Mouse (Mus musculus) layer of hippocampus, adult 18-20 months (tissue): ENCODE results near the gene Eif5a. TPM values are rescaled to one million over a fixed set of nuclear protein-coding genes. Genes with fewer than 3 reads are reported as not detected.
"Not testable (repeated sequence)": the region's sequence is repeated elsewhere in the genome, so short reads cannot be mapped to it uniquely, and the experiment has no call there.

Experiments used
- DNase-seq, 2 experiments: peaks; one replicate each; pipeline ENCODE4 v3.0.0; 2022; ENCODE audit warnings: low spot score in 2 of 2
- total RNA-seq, 2 experiments: library from RNA; stranded (reverse); gene quantifications; 2 replicates each; pipeline ENCODE4 v1.2.3; 2021

The Eif5a gene
- total RNA-seq, 2 experiments from 2014 or later: 438 to 463 TPM

DNA sequence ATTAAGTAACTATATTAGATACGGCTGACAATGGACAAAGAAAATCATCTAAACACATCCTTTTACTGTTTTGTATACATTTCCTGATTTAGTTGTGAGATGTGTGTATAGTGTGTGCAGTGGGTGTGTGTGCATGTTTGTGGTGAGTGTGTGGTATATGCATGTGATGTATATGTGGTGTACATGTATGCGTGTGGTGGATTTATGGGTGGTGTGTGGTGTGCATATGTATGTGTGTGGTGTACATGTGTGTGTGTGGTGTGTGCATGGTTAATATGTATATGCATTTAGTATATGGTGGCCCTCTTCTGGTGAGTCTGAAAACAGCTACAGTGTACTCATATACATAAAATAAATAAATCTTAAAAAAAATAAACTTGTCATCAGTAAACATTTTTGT lies 5.7 kb upstream of the Eif5a start:
- DNase-seq: no peak

DNA sequence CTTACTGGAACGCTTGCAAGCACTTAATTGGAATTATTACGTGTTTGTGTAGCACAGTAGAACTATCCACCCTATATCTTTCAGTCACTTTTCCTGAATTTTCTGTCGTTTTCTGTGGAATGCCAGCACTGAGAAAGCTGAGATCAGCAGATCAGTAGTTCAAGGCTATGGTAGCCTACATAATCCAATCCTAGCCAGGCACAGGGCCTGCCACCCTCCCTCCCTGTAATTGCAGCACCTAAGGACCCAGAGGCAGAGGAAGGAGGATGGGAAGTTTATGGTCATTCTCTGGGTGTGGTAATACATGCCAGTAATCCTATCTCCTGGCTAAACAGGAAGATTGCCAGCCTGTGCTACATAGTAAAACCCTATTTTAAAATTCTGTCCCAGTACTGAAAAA lies 1.0 kb upstream of the Eif5a start:
- no peak for DNase-seq

DNA sequence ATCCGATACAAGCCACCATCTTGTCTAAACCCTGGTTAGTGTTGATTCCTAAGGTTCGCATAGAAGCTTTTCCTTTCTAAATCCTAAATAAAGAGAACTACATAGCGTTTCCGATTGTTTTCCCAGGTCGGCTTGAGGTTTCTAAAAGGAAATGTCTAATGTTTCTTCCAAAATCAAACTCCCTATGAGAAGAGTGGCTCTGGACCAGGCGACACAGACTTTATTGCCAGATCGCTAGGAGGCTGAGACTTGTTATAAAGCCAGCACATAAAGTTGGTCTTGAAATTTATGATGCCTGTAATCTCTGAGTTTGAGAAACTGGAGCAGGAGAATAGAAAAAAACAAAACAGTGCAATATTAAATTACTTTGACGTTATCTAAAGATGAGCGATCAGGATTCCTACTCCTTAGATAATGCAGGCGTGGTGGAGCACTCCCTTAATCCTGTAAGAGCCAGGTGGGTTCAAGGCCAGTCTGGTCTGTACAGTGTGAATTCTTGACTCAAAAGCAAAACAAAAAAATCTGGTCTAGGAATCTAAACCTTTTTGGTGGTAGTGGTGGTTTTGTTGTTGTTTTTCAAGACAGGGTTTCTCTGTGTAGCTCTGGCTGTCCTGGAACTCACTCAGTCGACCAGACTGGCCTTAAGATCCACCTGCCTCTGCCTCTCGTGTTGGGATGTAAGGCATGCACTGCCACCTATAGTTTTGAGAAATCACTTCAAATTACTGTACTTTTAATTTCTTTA lies 426 bp upstream of the Eif5a start:
- DNase-seq: no peak

DNA sequence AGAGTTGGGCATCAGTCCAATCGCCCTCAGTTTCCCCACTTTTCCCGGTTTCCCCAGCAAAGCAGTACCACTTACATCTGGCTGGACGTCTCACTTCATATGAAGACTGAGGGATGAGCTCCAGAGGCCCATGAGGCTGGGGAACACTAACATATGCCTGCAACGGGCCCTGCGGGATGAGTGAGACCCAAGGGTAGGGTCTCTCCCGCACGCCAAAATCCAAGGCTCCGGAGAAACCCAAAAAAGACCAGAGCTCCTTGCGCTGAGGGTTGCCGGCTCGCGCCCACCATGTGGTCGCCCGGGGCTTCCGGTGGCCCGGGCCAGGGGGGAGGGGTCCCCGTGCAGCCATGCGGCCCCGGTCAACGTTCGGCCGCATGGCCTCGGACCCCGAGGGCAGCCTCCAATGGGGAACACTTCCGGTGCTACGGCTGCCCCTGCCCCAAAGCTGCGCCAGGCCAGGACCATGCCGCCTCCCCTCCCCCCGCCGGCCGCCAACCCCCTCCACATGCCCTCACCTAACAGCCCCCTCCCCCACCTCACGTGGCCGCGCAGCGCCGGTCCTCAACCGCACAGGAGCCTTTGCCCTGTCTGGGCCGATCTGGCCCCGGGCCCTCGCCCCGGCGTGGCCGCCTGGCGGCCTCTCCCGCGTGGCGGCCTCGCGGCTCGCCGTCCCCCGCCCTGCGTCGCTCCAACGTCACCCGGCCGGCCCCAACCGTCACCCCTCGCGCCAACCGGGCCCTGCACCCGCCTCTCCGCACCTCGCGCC lies 1.3 kb downstream of the Eif5a start:
- peak in 1 of 2 experiments; percentile 25 for DNase-seq

DNA sequence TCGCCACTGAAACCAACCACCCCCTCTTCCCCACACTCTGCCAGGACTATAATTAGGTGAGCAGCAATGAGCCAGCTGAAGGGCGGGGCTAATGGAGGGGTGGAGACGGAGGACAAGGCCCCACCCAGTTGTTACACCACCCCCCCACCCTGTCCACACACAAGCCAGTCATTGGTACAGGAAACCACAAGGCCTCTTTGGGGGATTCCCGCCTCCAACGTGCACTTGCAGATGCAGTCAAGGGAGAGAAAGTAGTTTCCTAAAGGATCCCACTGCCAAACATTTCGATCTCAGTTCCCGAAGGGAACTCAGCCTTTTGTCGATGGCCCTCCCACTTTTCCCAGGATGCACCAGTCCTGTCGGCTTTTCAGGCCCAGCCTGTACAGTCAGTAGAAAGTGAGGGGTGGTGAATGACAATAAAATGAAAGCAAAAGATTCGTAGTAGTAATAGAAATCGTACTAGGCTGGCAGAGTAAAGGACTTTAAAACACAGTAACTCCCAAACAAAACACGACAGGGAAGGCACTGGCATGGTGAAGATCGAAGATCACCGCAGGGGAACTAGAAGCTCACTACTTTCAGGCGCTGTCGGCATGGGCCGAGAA lies 2.0 kb downstream of the Eif5a start:
- DNase-seq: peak in 1 of 2 experiments; percentile 60

DNA sequence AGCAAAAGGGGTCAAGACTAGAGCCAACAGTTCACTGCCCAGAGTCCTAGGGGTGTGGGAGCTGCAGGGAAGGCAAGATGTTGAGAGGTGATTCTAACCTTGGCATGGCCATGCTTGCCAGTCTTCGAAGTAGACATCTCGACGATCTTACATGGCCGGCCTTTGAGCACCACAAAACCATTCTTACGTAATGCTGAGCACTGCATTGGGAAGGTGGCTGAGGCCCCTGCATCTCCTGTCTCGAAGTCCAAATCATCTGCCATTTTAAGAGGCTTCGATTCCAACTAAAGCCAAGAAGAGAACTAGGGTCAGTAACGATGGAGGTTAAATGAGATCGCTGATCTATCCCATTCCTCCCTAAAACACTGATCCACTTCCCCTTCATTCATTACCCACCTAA lies 2.7 kb downstream of the Eif5a start:
- DNase-seq: no peak

DNA sequence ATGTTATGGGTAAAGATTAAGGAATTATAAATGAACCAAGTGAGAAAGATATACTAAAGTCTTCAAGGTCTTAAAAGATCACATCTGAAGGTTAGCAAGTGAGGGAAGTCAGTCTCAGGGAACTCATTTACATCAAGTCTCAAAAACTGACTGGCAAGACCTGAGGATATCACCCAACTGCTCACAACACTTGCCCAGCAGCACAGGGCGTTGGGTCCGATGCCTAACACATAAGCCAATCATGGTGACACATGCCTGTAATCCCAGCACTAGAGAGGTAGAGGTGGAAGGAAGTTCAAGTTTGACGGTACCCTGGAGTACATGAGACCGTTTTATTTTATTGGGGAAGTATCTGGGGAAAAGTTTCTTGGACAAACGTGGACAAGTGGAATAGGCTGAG lies 3.6 kb downstream of the Eif5a start:
- DNase-seq: no peak

DNA sequence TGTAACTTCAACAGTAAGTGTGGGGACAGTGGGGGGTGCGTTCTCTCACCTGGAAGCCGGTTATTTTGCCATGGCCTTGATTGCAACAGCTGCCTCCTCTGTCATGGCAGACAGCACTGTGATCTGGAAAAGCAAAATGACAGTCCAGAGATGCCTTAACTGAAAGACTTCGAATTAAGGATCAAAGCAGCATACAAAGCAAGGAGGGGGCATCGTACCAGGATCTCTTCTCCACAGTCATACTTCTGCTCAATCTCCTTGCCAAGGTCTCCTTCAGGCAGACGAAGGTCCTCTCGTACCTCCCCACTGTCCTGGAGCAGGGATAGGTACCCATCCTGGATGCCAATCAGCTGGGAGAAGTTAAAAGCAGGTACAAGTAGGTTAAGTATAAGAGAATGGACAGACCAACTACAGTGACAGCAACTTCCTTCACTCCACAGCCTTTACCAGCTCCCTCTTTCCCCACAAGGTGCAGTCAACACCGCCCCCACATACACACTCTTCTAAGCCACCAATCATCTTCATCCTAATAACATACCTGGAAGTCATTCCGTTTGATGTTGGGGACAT lies 4.3 kb downstream of the Eif5a start:
- DNase-seq: no peak

DNA sequence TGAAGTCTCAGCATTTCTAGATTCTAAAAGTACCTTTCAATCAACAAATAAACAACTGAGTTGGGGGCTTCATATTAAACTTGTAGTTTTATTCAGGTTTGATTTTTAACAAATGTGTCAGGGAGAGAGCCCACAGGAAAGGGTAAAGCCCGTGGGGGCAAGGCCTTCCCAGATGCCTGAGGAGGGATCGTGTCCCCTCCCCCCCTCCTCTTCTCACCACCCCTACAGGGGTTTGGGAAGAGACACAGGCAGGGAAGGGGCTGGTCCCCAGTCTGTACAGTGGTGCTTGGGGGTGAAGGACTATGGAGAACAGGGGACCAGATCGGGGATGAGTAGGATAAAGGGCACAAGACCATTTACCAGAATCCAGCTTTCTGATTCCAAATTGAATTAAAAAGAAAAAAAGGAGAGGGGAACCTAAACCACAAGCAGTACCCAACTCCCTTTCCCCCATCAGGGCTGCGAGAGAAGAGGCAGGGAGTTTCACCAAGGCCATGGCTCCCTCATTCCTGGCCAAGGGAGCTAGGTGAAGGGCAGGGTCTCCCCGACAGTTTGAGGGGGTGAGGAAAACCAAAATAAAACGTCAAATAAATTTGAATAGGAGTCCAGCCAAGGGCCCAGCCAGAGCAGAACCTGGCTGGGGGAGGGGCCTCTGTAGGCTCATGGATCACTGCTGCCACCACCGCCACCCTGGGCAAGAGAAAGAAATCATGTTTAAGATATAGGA lies 4.9 kb downstream of the Eif5a start:
- DNase-seq: not testable (repeated sequence)

DNA sequence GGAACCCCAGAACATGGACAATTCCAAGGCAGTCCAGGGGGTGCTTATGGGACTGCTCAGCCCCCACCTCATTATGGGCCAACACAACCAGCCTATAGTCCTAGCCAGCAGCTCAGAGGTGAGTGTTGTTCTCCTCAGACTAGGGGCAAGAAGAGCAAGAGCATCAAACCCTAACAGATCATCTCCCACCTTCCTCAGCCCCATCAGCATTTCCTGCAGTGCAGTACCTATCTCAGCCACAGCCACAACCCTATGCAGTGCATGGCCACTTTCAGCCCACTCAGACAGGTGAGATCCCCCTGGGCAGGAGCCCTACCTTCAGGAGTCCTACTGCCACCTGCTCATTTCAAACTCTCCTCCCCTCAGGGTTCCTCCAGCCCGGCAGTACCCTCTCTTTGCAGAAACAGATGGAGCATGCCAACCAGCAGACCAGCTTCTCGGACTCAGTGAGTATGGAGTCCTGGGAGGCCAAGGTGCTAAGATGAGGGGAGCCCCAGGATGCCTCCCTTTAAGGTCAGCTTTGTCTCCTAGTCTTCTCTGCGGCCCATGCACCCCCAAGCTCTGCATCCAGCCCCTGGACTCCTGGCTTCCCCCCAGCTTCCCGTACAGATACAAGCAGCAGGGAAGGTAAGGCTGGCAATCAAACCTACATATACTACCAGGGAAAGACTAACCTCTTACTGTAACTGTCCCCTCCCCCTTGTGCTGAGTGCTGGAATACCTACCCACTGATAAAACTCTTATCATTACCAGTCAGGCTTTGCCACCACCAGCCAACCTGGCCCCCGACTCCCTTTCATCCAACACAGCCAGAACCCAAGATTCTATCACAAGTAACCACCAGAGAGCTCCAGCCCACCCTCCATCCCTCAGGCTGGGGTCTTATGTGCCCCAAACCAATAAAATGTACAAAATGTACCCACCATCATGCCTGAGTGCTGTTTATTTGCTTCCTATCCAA lies 5.8 kb downstream of the Eif5a start:
- DNase-seq: no peak

DNA sequence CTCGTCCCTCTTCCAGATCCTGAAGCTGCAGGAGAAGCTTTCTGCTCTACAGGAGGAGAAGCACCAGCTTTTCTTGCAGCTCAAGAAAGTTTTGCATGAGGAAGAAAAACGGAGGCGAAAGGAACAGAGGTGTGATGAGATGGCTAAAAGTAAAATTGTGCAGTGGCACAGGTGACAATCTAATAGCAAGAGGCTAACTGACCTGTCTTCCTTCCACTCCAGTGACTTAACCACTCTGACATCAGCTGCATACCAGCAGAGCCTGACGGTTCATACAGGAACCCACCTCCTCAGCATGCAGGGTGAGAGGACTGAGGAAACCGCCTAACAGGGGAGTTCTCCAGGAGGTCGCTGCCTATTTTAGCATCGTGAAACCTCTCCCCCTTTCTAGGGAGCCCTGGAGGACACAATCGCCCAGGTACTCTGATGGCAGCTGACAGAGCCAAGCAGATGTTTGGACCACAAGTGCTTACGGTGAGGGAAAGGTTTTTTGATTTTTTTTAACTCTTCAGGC lies 6.8 kb downstream of the Eif5a start:
- DNase-seq: no peak

DNA sequence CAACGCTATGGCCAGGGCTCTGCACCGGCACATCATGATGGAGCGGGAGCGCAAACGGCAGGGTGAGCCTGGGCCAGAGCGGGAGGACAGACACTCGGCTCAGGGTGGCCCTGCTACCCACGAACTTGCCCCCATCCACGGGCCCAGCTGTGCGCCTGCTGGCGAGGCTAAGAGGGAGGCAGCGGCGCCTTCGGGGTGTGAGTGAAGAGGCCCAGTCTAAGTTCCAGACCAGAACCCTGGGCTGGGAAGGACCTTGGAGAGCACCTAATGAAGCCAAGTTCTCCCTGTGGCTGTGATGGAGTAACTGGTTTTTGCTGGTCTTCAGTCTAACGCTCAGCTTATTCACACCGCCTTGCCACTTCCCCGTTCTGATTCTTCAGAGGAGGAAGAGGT lies 7.4 kb downstream of the Eif5a start:
- no peak for DNase-seq

DNA sequence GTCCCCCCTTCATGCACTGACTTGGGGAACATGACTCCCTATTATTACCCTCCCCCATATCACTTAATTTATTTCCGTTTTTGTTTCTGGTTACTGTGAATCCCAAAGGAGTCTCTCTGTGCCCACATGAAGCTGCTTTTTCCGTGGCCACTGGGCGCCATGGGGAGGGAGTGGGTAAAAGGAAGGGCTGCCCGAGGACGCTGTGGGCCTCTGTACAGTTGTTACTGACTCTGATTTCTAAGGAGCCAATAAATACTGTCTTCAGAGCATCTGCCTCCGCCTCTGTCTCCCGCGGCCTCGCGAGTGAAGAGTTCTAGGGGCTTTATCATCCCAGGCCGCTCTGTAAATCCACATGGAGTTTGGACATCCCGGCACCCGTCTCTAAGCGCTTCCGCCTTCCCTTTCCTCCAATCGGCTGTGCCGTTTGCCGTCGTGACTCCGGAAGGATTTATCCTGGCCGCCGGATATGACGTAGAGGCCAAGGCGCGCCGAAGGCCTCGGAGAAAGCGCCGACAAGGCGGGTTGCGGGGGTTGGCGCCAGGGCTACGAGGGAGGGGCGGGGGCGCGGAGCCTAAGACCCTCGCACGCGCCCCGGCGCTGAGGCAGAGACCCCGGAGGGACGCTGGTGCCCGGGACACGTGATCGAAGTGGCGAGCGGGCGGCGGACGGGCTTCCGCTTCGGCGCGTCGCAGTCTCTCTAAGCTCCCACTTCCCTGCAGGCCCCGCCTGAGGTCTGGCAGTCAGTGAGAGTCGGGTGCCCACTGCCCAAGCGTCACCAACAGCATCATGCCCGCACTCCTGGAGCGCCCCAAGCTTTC lies 8.0 kb downstream of the Eif5a start, which contains the start of gene Gps2:
Gene Gps2, plus strand, starts transcription at position 335 of the 818 bp plus-strand sequence.
- DNase-seq: peak; percentile 92 to 96

DNA sequence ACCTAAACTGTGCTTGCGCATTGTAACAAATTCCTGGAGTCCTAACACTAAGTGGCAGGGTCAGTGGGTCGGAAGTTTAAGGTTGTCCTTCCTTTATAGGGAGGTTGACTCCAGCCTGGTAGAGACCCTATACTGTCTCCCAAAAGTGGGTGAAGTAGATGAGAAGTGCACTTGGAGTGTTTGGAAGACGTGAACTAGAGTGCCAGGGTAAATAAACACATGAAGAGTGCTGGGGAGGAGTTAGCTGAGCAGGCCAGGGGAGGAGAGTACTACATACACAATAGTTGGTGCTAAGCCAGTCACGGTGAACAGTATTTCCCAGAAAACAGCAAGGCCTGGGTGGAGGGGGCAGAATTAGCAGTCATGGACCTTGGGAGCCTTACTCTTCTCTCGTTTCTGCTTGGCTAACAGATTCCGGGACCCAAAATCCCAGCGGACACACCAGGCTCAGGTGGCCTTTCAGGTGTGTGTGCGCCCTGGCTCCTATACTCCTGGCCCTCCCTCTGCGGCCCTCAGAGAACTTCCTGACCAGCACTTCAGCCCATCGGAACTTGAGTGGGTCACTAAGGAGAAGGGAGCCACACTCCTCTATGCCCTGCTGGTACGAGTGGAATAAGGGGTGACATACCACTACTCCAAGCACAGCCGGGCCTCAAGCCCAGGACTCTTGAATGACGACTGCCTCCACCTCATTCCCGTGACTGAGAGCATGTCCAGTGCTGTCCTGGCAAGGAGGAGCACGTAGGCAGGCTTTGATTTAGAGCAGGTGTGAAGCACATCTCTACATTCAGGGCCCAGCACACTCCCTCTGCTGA lies 8.8 kb downstream of the Eif5a start:
- no peak for DNase-seq

DNA sequence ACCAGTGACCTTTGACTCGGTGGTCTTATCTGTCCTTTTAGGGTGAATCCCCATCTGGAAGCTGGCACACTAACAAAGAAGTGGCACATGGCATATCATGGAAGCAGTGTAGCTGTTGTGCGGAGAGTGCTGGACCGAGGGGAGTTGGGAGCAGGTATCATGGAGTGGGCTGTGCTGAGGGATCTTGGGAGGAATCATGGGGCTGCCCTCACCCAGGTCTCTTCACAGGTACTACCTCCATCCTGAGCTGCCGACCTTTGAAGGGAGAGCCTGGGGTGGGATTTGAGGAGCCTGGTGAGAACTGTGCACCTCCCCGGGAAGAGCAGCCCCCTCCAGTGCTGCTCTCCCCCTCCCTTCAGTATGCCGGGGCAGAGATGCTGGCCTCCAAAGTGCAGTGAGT lies 10.1 kb downstream of the Eif5a start:
- no peak for DNase-seq

DNA sequence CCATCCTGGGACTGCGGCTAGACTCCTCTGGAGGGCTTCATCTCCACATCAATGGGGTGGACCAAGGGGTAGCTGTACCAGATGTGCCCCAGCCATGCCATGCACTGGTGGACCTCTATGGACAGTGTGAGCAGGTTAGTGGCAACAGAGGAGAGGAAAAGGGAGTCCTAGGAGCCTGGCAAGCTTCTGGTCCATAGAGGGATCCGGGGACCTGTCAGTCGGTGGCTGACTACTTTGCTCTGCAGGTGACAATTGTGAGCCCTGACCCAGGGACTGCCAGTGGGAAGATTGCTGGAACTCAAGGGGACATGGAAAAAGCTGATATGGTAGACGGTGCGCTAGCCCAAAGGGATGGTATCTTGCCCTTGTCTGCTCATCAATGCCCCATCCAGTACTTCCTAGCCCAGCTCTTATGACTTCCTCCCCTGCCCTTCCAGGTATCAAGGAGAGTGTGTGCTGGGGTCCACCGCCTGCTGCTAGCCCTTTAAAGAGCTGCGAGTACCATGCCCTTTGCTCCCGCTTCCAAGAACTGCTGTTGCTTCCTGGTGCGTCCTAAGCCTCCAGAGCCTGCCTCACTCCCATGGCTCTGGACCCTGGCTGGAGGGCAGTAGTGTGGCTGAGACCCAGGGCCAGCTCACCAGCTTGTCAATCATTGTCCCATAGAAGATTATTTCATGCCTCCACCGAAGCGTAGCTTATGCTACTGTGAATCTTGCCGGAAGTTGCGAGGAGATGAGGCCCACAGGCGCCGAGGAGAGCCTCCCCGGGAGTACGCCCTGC lies 10.8 kb downstream of the Eif5a start:
- DNase-seq: no peak

DNA sequence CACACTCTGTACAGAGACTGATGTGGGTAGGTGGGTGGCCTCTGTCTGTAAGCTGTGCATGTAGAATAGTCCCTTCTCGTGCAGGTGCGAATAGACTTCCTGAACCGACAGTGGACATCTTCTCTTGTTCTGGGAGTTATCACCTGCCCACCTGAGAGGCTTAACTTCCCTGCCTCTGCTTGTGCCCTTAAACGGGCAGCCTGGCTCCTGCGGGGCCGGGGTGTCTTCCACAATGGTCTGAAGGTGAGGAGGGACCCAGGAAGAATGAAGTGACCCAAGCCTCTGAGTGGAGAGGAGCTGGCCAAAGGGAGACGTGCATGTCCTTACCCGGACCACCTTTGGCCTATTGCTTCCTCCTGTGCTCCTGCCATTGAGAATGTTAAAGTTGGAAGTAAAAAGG lies 11.6 kb downstream of the Eif5a start:
- DNase-seq: no peak
